ENCODE assay signal across 8 mouse cellular contexts in the genomic region with DNA sequence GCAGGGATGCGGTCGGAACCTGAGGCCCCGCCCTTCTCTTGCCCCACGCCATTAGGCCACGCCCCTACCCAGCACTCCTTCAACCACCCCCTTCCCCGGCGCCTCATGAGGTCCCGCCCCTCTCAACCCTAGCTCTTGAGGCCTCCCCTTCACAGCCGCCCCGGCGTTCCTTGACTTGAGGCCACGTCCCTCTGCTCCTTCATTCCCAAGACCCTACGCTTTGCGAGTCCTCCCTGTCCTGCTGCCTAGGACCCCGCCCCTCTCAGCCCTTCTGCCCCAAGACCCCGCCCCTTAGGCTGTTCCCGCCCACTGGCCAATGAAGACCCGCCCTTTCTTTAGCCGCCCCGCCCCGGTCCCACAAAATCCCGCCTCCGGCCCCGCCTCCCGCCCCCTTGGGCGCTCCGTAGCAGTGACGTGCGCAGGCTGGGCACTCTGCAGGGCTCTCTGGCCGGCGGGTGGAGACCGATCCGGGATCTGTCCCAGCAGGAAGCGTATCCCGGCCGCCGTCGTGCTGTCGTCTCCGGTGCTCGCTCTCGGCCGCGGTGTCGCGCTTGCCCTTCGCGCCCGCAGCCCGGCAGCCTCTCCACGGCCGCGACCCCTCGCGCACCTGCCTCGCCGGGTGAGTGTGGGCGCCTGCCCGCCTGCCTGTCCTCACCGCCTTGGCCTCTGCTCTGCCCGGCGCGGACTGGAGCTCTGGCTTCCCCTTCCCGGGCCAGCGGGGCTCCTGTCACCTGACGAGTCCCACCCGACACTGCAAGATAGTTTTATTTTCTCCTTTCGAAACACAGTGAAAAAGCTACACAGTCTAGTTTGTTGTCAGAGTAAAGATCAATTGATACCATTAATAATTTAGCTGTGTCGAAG. TPM values are rescaled to one million over a fixed set of nuclear protein-coding genes. Genes with fewer than 3 reads are reported as not detected.
DNase-seq lines count a peak whose midpoint lies in the region; ATAC-seq and TF ChIP-seq lines count a peak whose summit lies in the region.

Myo6 (plus strand) TSS at position 421 of the 864 bp plus-strand sequence.

- H3K36me3 ChIP-seq in ES-Bruce4 (ENCODE audit: control insufficient read depth, insufficient read depth, low read length, poor library complexity, severe bottlenecking): no peaks in the 10 kb centered on the region
- no peaks in the 10 kb centered on the region for H3K36me3 ChIP-seq in forebrain, embryonic 13.5 days (ENCODE audit: poor library complexity, severe bottlenecking)
- H3K36me3 ChIP-seq in heart, postnatal 0 days (replicated peaks; ENCODE audit: control insufficient read depth, insufficient read depth, low read length): no peaks in the 10 kb centered on the region
- H3K36me3 ChIP-seq in liver, embryonic 15.5 days (replicated peaks): no peaks in the 10 kb centered on the region
- no peaks in the 10 kb centered on the region for H3K36me3 ChIP-seq in neural tube, embryonic 11.5 days (ENCODE audit: control insufficient read depth, insufficient read depth, low read length)
- no peaks in the 10 kb centered on the region for H3K36me3 ChIP-seq in stomach, embryonic 16.5 days (ENCODE audit: control insufficient read depth, insufficient read depth, low read length)

- no peaks in the 10 kb centered on the region for H3K4me1 ChIP-seq in ES-Bruce4 (ENCODE audit: control insufficient read depth, insufficient read depth, low read length)
- H3K4me1 ChIP-seq in forebrain, embryonic 13.5 days: peaks cover 20% of the 10 kb centered on the region
- no peaks in the 10 kb centered on the region for H3K4me1 ChIP-seq in heart, postnatal 0 days (ENCODE audit: control insufficient read depth, insufficient read depth)
- H3K4me1 ChIP-seq in liver, embryonic 15.5 days (replicated peaks): peaks cover 19% of the 10 kb centered on the region
- no peaks in the 10 kb centered on the region for H3K4me1 ChIP-seq in neural tube, embryonic 11.5 days (ENCODE audit: control insufficient read depth, insufficient read depth, low read length)
- peaks cover 8% of the 10 kb centered on the region for H3K4me1 ChIP-seq in stomach, embryonic 16.5 days (ENCODE audit: control insufficient read depth, insufficient read depth, low read length)

- ATAC-seq in cerebellum, adult (ENCODE audit: insufficient number of reproducible peaks, low FRiP score, low TSS enrichment): peak; percentile 90
- ATAC-seq in forebrain, embryonic 13.5 days: peak; percentile 97
- peak; percentile 98 for ATAC-seq in heart, postnatal 0 days (ENCODE audit: insufficient read depth, low read depth)
- peak; percentile 98 for ATAC-seq in liver, embryonic 15.5 days (ENCODE audit: insufficient read depth)
- ATAC-seq in neural tube, embryonic 11.5 days (ENCODE audit: insufficient read depth, low FRiP score, low TSS enrichment): peak; percentile 98
- ATAC-seq in stomach, embryonic 16.5 days (ENCODE audit: insufficient read depth, low FRiP score): peak; percentile 97

- no peak within 1 kb of the TSS for H3K27ac ChIP-seq in ES-Bruce4 (ENCODE audit: insufficient read depth, low read length)
- H3K27ac ChIP-seq in forebrain, embryonic 13.5 days: peak within 1 kb of the TSS; percentile 68
- H3K27ac ChIP-seq in heart, postnatal 0 days (ENCODE audit: low read depth): peak within 1 kb of the TSS; percentile 95
- H3K27ac ChIP-seq in liver, embryonic 15.5 days (replicated peaks): peak within 1 kb of the TSS; percentile 77
- peak within 1 kb of the TSS; percentile 49; the same call in 1 of the 2 replicates for H3K27ac ChIP-seq in neural tube, embryonic 11.5 days (ENCODE audit: low read depth, low read length)
- peak within 1 kb of the TSS; percentile 92 for H3K27ac ChIP-seq in stomach, embryonic 16.5 days (ENCODE audit: low read length)

- 0 out of 2 replicates have a peak, but pooled peaks cover 1% of the 10 kb centered on the region for H3K27me3 ChIP-seq in ES-Bruce4 (ENCODE audit: control insufficient read depth, insufficient read depth, low read length, poor library complexity, severe bottlenecking)
- no peaks in the 10 kb centered on the region for H3K27me3 ChIP-seq in forebrain, embryonic 13.5 days
- no peaks in the 10 kb centered on the region for H3K27me3 ChIP-seq in heart, postnatal 0 days (ENCODE audit: control insufficient read depth, insufficient read depth, low read length)
- H3K27me3 ChIP-seq in liver, embryonic 15.5 days: peaks cover 32% of the 10 kb centered on the region
- H3K27me3 ChIP-seq in neural tube, embryonic 11.5 days (ENCODE audit: control insufficient read depth, insufficient read depth, low read length): no peaks in the 10 kb centered on the region
- no peaks in the 10 kb centered on the region for H3K27me3 ChIP-seq in stomach, embryonic 16.5 days (ENCODE audit: control insufficient read depth, insufficient read depth, low read length)

- under 1% methylated on average over 52 of the region's 69 CpGs for WGBS in forebrain, embryonic 13.5 days
- WGBS in heart, postnatal 0 days: under 1% methylated on average over 67 of the region's 69 CpGs
- 1% methylated on average over 69 of the region's 69 CpGs for WGBS in liver, embryonic 15.5 days (ENCODE audit: insufficient replicate concordance)
- WGBS in neural tube, embryonic 11.5 days: under 1% methylated on average over 66 of the region's 69 CpGs
- under 1% methylated on average over 69 of the region's 69 CpGs for WGBS in stomach, embryonic 16.5 days

- H3K4me3 ChIP-seq in ES-Bruce4 (ENCODE audit: low read depth, low read length): peak within 1 kb of the TSS; percentile 87
- peak within 1 kb of the TSS; percentile 72 for H3K4me3 ChIP-seq in forebrain, embryonic 13.5 days
- peak within 1 kb of the TSS; percentile 81 for H3K4me3 ChIP-seq in heart, postnatal 0 days (ENCODE audit: low read depth, low read length)
- H3K4me3 ChIP-seq in liver, embryonic 15.5 days (replicated peaks): peak within 1 kb of the TSS; percentile 71
- H3K4me3 ChIP-seq in neural tube, embryonic 11.5 days (ENCODE audit: low read depth, low read length): peak within 1 kb of the TSS; percentile 62
- H3K4me3 ChIP-seq in stomach, embryonic 16.5 days (replicated peaks; ENCODE audit: low read length): peak within 1 kb of the TSS; percentile 79

- TF ChIP-seq CTCF in ES-Bruce4 (IDR thresholded peaks at IDR 0.05; ENCODE audit: low read depth, low read length): no peak
- no peak for TF ChIP-seq CTCF in heart, postnatal 0 days (IDR thresholded peaks at IDR 0.05; ENCODE audit: low read depth)

- no peak for TF ChIP-seq EP300 in ES-Bruce4 (IDR thresholded peaks at IDR 0.05; ENCODE audit: insufficient read depth, low read depth, low read length)
- TF ChIP-seq EP300 in heart, postnatal 0 days (IDR thresholded peaks at IDR 0.05; ENCODE audit: low read depth): no peak

- peak; percentile 93 for DNase-seq in heart, postnatal 0 days (ENCODE audit: low spot score)
- peak; percentile 98 for DNase-seq in kidney, postnatal 4 days
- peak; percentile 94 for DNase-seq in neural tube, embryonic 11.5 days (ENCODE audit: low spot score)

- peak; percentile 45 for TF ChIP-seq POLR2A in ES-Bruce4 (IDR thresholded peaks at IDR 0.05; ENCODE audit: insufficient read depth, low read length)

- peak within 1 kb of the TSS; percentile 82 for H3K4me2 ChIP-seq in forebrain, embryonic 13.5 days
- peak within 1 kb of the TSS; percentile 59 for H3K4me2 ChIP-seq in heart, postnatal 0 days (ENCODE audit: low read depth, low read length)
- H3K4me2 ChIP-seq in liver, embryonic 15.5 days: peak within 1 kb of the TSS; percentile 96
- peak within 1 kb of the TSS; percentile 64 for H3K4me2 ChIP-seq in neural tube, embryonic 11.5 days (ENCODE audit: low read depth)
- peak within 1 kb of the TSS; percentile 72 for H3K4me2 ChIP-seq in stomach, embryonic 16.5 days (ENCODE audit: low read depth, low read length)

- no peaks in the 10 kb centered on the region for H3K9me3 ChIP-seq in ES-Bruce4 (replicated peaks; ENCODE audit: control insufficient read depth, insufficient read depth, low read length, poor library complexity, severe bottlenecking)
- no peaks in the 10 kb centered on the region for H3K9me3 ChIP-seq in forebrain, embryonic 13.5 days (replicated peaks)
- H3K9me3 ChIP-seq in heart, postnatal 0 days (replicated peaks; ENCODE audit: control insufficient read depth, low read length): no peaks in the 10 kb centered on the region
- H3K9me3 ChIP-seq in liver, embryonic 15.5 days (replicated peaks): no peaks in the 10 kb centered on the region
- no peaks in the 10 kb centered on the region for H3K9me3 ChIP-seq in neural tube, embryonic 11.5 days (ENCODE audit: control insufficient read depth, low read length)
- H3K9me3 ChIP-seq in stomach, embryonic 16.5 days (replicated peaks; ENCODE audit: control insufficient read depth, low read length): no peaks in the 10 kb centered on the region

- peak within 1 kb of the TSS; percentile 32 for H3K9ac ChIP-seq in ES-Bruce4 (ENCODE audit: low read depth, poor library complexity, severe bottlenecking)
- H3K9ac ChIP-seq in forebrain, embryonic 13.5 days: peak within 1 kb of the TSS; percentile 79
- peak within 1 kb of the TSS; percentile 82 for H3K9ac ChIP-seq in heart, postnatal 0 days (replicated peaks; ENCODE audit: low read depth, low read length)
- H3K9ac ChIP-seq in liver, embryonic 15.5 days: peak within 1 kb of the TSS; percentile 62
- peak within 1 kb of the TSS; percentile 72 for H3K9ac ChIP-seq in neural tube, embryonic 11.5 days (ENCODE audit: low read length)
- peak within 1 kb of the TSS; percentile 89 for H3K9ac ChIP-seq in stomach, embryonic 16.5 days (ENCODE audit: low read length)

RNA-seq across cellular contexts. Expression of gene Myo6, which starts in this region (rescaled TPM):
- 20.0 and 20.9 TPM in 2 replicates for polyA plus RNA-seq in ES-Bruce4 (2011; ENCODE audit: insufficient read depth, insufficient read length, low read depth, missing spikeins)
- 12.4 and 14.0 TPM in 2 replicates for polyA plus RNA-seq in forebrain, embryonic 13.5 days (2015; fragmentation: Nextera tagmentation; extraction: Ambion mirVana)
- 7.6 and 13.2 TPM in 2 replicates for total RNA-seq in heart, postnatal 0 days (2014; rRNA removed; ENCODE audit: low replicate concordance)
- 7.1 and 7.6 TPM in 2 replicates for polyA plus RNA-seq in heart, postnatal 0 days (2015; fragmentation: Nextera tagmentation; extraction: Ambion mirVana)
- polyA plus RNA-seq in liver, embryonic 15.5 days (2015; fragmentation: Nextera tagmentation; extraction: Ambion mirVana): 2.7 and 2.9 TPM in 2 replicates
- polyA plus RNA-seq in neural tube, embryonic 11.5 days (2014; fragmentation: Nextera tagmentation; extraction: Ambion mirVana): 12.3 and 16.1 TPM in 2 replicates
- polyA plus RNA-seq in stomach, embryonic 16.5 days (2015; fragmentation: Nextera tagmentation; extraction: Ambion mirVana): 47.0 and 47.6 TPM in 2 replicates

Comparison
In these comparisons a context has a peak if more than half of its experiments do, and no peak if none do; other contexts are left out.
1. H3K9ac ChIP-seq: peak in every context shown above with its lines; median percentile 89 in stomach, embryonic 16.5 days; 82 in heart, postnatal 0 days; 79 in forebrain, embryonic 13.5 days; 72 in neural tube, embryonic 11.5 days; 62 in liver, embryonic 15.5 days; 32 in ES-Bruce4.